Mouse (Mus musculus) lung, postnatal 14 days (tissue): Measurements from ENCODE around the gene Zbtb48.

Experiments
- DNase-seq: peaks from one replicate; pipeline ENCODE4 v3.0.0; 2021

Gene Zbtb48

DNA sequence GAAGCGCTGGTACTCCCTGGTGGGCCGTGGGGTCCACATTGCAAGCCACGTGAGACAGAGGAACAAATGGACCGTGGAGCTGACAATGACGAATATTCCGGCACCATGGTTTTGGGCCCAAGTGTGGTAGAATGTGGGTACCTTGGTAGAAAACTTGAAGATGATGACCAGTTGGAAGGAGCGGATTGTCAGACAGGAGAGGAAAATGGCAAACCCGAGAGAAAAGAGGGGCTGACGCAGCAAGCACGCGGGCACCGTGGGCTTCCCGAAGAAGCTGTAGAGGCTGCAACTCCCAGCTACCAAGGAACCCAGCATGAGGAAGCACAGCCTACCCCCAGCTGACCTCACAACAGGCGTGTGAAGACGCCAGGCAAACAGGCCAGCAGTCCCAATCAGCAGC is 985 bp upstream of the Zbtb48 start:
- no peak for DNase-seq

DNA sequence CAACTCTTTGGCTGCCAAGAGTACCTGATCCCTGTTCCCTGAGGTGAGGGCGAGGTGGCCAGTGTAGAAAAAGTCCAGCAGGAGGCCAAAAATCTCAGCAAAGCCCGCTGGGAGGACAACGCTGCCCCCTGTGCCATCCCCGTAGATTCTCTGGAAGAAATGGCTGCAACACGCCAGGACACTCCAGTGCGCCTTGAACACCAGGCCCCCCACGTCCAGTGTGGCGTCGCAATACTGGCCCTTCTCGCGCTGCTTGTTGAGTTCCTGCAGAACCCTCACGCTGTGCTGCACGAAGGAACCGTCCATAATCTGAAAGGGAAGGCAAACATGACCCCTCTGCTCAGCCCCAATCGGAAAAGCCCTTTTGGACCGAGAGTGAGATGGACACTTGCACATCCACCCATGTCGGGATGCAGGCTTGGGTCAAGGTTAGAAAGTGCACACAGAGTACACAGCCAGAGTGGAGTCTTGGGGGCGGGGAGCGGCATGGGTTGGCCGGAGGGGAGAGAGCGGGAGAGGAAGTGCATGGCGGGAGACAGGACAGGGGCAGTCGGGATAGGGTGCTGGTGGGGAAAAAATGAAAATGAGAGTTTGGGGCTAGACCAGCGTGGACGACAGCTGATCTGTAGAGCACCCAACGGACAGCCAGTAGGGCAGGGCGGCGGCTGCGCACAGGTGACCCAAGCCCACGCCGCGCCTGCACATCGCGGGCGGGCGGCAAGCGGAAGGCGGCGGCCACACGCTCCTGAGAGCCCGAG is 541 bp downstream of the Zbtb48 start:
- DNase-seq, result peak; percentile 40

DNA sequence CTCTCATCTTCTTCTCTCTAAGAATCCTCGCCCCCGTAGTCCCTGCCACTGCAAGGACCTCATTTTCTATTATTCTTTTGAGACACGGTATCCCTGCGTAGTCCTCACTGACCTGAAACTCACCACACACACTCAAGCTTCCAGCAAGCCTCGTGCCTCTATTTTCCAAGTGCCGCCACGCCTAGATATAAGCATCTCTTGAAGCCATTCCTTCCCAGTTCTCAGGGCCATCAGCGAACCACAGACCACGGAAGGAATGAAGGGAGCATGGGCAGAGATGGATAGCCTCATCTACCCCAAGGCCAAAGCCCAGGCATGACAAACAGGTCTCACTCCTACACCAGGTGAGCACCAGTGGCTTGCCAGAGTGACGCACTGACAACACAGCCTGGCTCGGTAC is 2.9 kb downstream of the Zbtb48 start:
- DNase-seq, result no peak

DNA sequence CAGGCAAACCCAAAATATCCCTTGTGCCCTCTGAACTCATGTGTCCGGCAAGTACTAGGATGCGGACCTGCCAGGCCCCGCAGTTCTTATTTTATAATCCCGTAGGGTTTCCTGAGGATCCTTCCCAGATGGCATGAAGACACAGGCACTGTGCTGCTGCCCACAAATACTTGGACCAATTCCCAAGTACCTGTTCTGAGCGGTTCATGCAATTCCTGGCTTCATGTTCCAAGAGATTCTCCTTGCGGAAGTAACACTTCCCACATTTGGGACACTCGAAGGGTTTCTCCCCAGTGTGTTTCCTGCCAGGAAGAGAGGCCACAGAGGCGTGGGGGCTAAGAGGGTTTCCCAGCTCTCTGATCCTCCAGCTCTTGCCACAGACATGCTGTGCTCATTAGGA is 5.0 kb downstream of the Zbtb48 start:
- no peak for DNase-seq

DNA sequence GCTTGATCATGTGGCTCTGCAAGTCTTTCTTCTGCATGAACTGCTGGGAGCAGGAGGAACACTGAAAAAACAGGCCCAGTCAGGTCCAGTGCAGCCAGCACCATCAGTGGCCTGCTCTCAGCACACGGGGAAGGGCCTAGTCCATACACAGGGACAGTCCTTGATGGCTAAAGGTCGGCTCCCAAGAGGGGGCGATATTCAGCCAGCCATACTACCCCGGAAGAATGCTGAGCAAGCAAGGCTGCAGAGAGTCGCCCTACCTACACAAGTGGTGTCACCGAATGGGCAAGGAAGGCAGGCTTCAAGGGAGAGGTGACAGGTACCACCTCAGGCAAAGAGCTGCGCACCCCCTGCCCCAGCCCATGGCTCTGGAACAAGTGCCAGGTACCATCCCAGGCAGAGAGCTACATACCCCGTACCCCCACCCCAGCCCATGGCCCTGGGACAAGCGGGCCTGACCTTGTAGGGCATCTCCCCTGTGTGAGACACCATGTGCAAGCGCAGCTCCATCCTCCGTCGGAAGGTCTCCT is 5.8 kb downstream of the Zbtb48 start:
- DNase-seq, result no peak

DNA sequence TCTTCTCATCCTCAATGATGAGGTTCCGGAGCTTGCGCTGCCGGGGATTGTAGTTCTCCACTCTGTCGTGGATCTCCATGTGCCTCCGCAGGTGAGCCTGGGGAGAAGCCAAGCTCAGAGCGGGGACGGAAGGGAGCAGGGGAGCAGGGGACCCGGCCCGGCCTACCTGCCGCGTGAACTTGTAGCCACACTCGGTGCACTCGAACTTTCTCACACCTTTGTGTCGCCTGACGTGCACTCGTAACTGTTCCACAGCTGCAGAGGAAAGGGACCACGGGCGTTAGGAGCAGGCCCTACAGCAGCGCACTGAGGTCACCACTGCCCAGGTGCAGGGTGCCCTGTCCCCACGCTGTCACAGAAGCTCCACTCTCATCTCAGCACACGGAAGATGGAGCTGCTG is 7.4 kb downstream of the Zbtb48 start:
- DNase-seq, result no peak

DNA sequence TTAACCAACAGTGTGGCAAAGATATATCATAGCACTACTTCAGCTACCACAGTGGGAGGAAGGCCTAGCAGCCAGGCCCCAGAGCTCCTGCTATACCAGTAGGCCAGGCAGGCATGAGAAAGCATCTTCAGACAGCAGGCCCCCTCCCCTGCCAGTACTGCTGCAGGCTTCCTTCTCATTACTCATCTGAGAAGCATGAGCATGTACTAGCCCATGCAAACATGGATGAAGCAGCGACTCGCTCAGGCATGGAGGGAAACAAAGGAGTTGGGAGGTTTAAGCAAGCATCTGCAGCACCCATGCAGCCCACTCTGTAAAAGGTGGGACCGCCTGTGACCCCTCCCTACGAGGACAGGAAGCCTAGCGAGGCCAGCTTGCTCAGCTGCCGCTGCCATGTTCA is 8.4 kb downstream of the Zbtb48 start:
- DNase-seq, result no peak

DNA sequence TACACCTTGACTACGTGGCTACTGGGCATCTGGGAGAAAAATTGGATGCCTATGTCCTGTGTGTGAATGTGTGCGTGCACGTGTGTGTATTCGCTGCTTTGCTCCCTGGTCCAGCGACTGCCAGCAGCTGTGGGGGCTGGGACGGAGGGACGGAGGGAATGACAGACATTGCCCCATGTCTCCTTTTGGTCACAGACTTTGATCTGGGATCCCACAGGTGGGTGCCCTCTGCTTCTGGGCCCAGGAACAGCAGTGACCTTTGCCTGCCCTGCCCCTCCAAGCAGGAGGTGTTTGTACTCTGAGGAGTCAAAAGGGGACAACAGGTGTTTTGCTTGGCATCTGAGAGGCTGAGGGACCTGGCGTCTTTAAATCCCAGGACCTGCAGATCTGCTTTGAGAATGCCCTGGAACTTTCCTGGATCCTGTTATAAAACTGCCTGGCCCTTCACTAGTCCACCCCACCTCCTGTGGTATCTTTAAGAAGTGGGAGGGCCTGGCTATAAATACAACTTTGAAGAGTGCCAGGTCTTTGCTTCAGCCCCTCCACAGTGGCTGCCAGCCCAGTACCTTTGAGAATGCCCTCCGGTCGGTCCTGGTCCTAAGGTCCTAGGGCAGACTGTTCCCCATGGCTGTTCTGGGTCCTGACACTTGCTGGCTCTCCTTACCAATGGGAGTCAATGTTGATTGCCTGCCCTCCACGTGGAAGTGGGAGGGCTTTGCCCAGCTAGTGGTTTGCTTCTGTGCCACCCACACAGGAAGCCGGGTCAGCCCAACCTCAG is 14.2 kb downstream of the Zbtb48 start:
- no peak for DNase-seq

DNA sequence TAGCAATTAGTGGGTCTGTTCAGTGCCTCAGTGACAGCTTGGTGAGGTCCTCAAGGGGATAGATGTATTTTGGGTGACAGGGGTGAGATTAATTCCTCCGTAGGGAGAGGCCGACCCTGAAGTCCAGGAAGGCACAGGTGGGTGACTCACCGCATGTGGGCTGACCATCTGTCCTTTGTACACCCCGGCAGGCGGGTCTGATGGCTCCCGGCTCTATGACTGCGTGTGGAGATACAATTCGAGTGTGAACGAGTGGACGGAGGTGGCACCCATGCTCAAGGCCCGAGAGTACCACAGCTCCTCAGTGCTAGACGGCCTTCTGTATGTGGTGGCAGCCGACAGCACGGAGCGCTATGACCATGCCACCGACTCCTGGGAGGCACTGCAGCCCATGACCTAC is 15.4 kb downstream of the Zbtb48 start:
- DNase-seq, result no peak

DNA sequence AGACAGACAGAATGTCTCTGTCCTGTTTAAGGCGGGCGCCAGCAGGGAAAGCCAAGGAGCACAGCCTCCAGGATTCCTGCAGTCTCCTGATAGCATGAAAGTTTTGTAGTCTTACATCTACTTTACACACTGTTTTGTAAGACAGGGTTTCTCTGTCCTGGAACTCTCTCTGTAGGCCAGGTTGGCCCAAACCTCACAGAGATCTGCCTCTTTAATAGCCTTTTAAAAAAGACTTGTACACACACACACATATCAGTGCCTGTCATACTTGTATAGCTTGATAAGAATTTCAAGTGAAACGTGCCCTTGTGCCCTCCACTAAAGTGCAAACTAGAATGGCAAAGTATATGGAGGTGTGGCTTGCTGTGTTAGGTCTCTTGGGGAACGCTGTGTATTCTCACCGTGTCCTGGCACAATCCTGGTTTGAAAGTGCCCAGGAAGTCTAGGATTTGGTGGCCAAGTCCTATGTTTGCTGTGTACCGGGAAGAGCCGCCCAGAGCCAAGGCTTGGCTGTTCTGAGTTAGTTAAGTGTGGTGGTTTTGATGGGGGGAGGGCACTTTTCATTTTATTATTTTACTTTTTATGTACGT is 16.2 kb downstream of the Zbtb48 start:
- no peak for DNase-seq

DNA sequence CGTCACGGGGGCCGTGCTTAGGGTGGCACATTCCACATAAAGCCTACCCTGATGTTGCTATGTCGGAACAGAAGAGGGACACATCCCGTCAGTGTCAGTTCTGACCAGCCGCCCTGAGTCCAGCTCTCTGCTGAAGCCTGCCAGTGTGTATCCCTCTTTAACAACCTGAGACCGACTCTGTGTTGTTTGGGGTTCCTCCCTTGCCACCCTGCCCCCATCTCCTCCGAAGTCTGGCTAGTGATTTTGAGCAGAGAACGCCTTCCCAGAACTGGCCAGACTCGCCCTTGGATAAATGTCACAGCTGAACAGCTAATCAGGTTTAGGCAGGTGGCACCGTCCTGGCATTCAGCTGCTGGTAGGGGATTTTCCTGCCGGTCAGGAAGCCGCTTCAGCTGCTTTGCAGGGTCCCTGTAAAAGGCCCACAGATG is 16.8 kb downstream of the Zbtb48 start:
- DNase-seq, result no peak

DNA sequence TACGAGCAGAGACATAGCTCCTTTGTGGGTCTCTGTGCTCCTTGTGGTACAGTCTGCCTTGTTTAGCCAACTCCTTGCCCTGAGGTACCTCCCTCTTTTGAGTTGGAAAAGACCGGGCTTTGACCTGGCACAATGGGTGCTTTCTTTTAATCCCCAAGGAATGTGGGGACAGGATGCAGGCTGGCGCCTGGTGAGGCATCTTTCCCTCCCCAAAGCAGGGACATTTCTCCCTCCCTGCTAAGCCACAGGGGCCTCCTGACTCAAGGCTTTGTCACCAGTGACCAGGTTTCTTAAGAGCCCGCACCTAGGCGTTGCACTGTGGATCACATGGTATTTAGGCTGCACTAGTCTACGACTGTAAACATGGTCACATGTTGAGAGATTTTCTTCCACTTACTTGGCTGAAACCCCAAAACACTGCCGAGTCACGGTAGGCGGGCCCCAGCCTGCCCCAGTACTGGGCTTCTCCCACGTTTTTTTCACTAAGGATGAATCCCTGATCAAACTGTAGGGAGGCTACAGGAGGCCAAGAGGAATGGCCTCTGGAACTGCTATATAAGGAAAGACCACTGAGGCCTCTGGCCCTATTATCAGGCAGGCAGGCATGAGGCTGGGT is 17.3 kb downstream of the Zbtb48 start:
- DNase-seq, result no peak

DNA sequence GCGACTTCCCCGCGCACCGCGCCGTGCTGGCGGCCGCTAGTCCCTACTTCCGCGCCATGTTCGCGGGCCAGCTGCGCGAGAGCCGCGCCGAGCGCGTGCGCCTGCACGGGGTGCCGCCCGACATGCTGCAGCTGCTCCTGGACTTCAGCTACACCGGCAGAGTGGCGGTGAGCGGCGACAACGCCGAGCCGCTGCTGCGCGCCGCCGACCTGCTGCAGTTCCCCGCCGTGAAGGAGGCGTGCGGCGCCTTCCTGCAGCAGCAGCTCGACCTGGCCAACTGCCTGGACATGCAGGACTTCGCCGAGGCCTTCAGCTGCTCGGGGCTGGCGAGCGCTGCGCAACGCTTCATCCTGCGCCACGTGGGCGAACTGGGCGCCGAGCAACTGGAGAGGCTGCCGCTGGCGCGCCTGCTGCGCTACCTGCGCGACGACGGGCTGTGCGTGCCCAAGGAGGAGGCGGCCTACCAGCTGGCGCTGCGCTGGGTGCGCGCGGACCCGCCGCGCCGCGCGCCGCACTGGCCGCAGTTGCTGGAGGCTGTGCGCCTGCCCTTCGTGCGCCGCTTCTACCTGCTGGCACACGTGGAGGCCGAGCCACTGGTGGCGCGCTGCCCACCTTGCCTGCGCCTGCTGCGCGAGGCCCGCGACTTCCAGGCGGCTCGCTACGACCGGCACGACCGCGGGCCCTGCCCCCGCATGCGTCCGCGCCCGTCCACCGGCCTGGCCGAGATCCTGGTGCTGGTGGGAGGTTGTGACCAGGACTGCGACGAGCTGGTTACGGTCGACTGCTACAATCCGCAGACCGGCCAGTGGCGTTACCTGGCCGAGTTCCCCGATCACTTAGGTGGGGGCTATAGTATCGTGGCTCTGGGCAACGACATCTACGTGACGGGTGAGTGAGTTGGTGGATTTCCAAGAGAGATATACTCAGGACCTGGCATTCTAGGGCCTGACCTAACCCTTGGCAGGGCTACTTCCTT is 18.1 kb downstream of the Zbtb48 start:
- peak; percentile 82 for DNase-seq

DNA sequence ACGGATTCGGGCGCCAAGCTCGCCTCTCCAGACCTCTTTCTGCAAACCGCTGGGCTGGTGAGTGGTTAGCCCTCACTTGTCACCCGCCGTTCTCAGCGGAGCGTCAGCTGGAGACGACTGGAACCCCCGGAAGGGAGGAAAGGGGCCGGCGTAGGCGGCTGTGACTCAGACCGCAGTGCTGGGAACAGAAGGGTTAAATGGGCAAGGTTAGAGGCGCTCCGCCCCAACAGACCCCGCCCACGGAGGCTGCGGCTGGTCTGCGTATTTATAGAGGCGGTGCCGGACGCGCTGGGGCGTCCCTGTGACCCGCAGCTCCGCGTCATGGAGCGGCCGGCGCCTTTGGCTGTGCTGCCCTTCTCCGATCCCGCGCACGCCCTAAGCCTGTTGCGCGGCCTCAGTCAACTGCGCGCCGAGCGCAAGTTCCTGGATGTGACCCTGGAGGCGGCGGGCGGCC is 18.8 kb downstream of the Zbtb48 start, which contains the start of gene Klhl21:
Klhl21 (plus strand) TSS at position 182 of the 454 bp plus-strand sequence.
- peak; percentile 96 for DNase-seq

DNA sequence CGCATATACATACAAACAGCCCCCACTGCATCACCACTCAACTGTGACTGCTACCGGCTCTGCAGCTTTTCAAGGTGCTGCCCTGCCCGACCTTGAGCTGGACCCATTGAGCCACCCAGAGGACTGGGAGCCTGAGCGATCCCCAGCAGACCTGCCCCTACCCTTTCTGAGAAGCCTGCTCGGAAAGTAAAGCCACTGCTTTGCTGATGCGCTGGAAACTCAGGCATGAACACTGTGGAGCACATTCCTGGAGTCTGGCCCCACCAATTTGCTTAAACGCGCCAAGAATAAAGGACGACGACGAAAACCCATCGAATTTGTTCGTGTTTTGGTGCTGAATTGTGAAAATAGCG is 19.3 kb downstream of the Zbtb48 start:
- no peak for DNase-seq

DNA sequence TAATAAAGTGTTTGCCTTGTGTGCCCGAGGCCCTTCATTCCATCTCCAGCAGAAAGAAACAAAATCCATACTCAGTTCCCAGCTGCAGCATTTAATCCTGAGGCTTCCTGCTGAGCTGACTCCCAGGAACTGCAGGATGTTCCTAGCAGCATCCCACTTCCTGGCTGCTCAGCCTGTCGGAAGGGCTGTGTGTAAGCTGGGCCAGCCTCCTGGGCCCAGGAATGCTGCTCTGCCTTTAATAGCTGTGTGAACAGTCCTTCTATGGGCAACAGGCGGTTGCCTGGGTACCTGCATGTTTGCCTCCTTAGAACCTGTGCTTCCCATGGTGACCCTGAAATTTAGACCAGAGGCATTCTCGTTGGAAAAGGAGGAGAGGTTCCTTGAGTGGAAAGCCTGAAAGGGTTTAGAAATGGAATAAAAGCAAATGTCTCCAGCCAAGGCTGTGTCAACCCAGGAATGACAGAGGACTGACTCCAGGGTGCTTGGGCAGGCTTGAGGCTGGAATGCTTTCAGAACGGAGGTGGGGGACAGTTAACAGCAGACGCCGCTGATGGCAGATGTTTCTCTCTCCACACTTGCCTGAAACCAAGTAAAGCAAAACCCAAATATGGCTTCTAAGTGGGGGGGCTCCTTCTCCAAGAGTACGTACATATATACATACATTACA is 19.9 kb downstream of the Zbtb48 start:
- no peak for DNase-seq

DNA sequence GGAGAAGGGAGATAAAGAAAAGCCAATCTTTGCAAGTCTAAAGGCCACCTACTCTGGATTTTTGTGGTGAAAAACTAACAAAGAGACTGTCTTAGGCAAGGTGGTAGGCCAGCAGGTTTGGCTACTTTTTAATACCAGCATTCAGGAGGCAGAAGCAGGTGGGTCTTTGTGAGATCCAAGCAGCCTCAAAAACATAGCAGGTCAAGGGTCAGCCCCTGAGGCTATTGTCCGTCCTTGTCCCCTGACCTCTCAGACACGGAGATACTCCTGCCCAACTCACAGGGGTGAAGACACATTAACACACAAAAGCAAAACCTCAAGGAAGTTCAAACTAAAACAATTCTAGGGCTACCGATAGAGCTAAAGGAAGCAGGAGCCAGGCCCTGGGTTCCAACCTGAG is 20.7 kb downstream of the Zbtb48 start:
- DNase-seq, result no peak

DNA sequence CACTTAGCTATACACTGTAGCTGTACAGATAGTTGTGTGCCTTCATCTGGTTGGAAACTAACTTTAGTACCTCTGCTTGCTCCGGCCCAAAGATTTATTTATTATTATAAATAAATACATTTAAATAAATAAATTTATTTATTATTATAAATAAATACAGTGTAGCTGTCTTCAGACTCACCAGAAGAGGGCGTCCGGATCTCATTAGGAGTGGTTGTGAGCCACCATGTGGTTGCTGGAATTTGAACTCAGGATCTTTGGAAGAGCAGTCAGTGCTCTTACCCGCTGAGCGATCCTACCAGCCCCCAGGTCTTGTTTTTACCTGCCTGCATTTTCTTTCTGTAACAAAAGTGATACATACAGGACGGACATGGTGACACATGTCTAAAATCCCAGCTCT is 21.3 kb downstream of the Zbtb48 start:
- no peak for DNase-seq

DNA sequence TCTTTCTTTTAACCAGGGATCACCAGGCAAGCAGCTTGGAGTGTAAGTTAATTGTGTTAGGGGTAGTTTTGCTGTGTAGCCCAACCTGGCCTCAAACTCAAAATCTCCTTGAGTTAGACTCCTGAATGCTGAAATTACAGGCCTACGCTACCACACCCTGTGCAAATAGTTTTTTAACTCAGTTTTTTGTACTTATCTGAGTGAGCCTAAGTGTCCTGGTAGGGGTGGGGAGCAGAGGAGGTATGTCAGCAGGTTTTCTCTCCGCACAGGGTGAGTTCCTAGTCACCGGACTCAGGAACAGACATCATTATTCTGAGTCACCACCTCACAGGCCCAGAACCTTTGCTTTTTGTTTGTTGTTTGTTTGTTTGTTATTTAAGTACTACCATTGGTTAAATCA is 25.4 kb downstream of the Zbtb48 start:
- DNase-seq, result no peak

DNA sequence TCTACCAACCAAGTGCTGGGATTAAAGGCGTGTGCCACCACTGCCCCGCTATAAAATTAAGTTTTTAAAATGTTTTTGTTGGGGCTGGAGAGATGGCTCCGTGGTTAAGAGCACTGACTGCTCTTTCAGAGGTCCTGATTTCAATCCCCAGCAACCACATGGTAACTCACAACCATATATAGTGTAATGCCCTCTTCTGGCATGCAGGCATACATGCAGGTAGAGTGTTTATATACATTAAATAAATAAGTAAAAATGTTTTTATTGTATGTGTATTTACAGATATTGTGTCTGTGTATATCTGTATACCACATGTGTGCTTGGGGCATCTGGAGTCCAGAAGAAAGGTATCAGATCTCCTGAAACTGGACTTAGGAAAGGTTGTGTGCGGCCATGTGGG is 26.1 kb downstream of the Zbtb48 start:
- no peak for DNase-seq

DNA sequence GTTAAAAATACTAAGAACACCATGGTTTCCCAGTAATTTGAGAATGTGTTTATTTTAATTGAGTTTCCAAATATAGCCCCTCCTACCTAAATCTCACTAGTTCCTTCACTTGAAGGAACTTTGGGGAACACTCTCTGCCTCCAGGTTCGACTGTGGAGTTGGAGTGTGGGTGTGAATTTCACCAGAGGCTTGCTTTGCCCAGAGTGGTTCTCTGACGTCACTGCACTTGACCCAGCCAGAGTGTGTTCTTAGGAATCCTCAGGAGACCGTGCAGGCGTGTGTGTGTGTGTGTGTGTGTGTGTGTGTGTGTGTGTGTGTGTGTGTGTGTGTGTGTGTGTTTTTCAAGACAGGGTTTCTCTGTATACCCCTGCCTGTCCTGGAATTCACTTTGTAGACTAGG is 26.6 kb downstream of the Zbtb48 start:
- peak; percentile 71 for DNase-seq

DNA sequence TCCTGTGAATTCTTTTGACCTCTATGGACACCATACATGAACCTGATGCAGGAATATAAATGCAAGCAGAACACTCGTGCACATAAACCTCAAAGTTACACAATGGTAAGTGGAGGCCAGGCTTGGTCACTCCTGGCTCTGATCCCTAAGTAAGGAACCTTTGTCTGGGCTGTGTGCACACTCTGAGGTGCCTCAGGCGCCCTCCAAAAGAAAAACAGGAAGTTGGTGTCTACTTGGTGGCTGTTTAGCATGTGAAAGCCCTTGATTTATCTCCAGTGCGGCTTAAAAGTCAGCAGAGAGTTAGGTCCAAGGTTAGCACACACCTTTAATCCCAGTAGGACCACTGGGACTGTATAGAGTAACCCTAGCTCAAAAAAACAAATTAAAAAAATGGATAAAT is 28.0 kb downstream of the Zbtb48 start:
- DNase-seq, result no peak
